In the genomic region with DNA sequence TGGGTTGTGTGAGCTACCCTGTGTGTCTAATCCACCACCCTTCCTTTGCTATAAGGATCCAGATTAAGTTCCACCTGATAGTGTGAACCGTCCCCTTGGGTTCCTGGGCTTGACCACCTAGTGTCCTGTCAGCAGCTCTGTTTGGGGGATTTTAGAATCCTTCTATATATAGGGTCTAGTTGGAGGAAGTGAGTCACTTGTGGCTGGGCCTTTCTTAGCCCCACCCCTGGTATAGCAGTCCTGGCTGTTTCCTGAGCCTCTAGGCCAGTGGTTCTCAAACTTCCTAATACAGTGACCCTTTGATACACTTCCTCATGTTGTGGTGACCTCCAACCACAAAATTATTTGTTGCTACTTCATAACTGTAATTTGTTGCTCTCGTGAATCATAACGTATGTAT, we compare ENCODE assay signal across 12 mouse cellular contexts.
DNase-seq lines count a peak whose midpoint lies in the region; ATAC-seq and TF ChIP-seq lines count a peak whose summit lies in the region.
"Had no signal": no experiment of that assay in that cellular context is flagged by ENCODE, and none has a peak within 500 bp of the region (broad histone marks: within the 10 kb centered on the region; RNA-seq: fewer than 3 reads in every experiment).

No protein-coding gene starts in this region.

- no peak overlapping the region for H3K4me3 ChIP-seq in kidney, adult 2 months (ENCODE audit: insufficient read depth, low read depth, low read length)
- no peak overlapping the region for H3K4me3 ChIP-seq in kidney, embryonic 14.5 days (ENCODE audit: low read length)
- no peak overlapping the region for H3K4me3 ChIP-seq in macrophage (ENCODE audit: inconsistent target)
- no peak overlapping the region for H3K4me3 ChIP-seq in forebrain, postnatal 0 days (ENCODE audit: low read depth, low read length)
- H3K4me3 ChIP-seq: embryonic facial prominence, embryonic 13.5 days; limb, embryonic 15.5 days had no signal

- ATAC-seq in kidney, embryonic 14.5 days (ENCODE audit: low FRiP score, low TSS enrichment): no peak
- ATAC-seq in granulocyte monocyte progenitor cell, adult 5-6 weeks (replicated peaks; ENCODE audit: poor library complexity, severe bottlenecking): peak; percentile 89
- no peak for ATAC-seq in forebrain, postnatal 0 days

- 84% methylated on average over 3 of the region's 3 CpGs for WGBS in kidney, adult 2 months
- WGBS in kidney, embryonic 14.5 days: 72% methylated on average over 3 of the region's 3 CpGs
- 0% methylated on average over 3 of the region's 3 CpGs for WGBS in macrophage (ENCODE audit: missing documents)
- WGBS in forebrain, postnatal 0 days: 91% methylated on average over 3 of the region's 3 CpGs

- H3K9me3 ChIP-seq in kidney, embryonic 14.5 days (ENCODE audit: control insufficient read depth, low read length): no peaks in the 10 kb centered on the region
- no peaks in the 10 kb centered on the region for H3K9me3 ChIP-seq in forebrain, postnatal 0 days (ENCODE audit: low read length)
- H3K9me3 ChIP-seq: embryonic facial prominence, embryonic 13.5 days; limb, embryonic 15.5 days had no signal

- no peaks in the 10 kb centered on the region for H3K27me3 ChIP-seq in kidney, adult 2 months (replicated peaks; ENCODE audit: control insufficient read depth, insufficient read depth, low read length)
- no peaks in the 10 kb centered on the region for H3K27me3 ChIP-seq in kidney, embryonic 14.5 days (ENCODE audit: control insufficient read depth, insufficient read depth, low read length)
- H3K27me3 ChIP-seq in forebrain, postnatal 0 days (ENCODE audit: insufficient read depth, low read length): no peaks in the 10 kb centered on the region
- H3K27me3 ChIP-seq: embryonic facial prominence, embryonic 13.5 days; limb, embryonic 15.5 days had no signal

- DNase-seq in kidney, adult 2 months: peak; percentile 41
- DNase-seq in B cell, adult 2 months: peak; percentile 74 to 78
- DNase-seq in right cerebral cortex, postnatal 14 days: no peak
- no peak for DNase-seq in frontal cortex, postnatal 10 days (ENCODE audit: low spot score in 2 of 2)
- no peak for DNase-seq in forebrain, postnatal 0 days
- DNase-seq: gastrocnemius, postnatal 14 days; thymus, postnatal 36 days had no signal

- H3K27ac ChIP-seq in kidney, adult 2 months (ENCODE audit: insufficient read depth, low read depth, low read length): no peak overlapping the region
- H3K27ac ChIP-seq in kidney, embryonic 14.5 days (ENCODE audit: low read depth, low read length): no peak overlapping the region
- peak overlapping the region; percentile 95 for H3K27ac ChIP-seq in macrophage
- H3K27ac ChIP-seq in forebrain, postnatal 0 days (ENCODE audit: low read depth, low read length): no peak overlapping the region

- no peak for TF ChIP-seq POLR2A in kidney, adult 2 months (IDR thresholded peaks at IDR 0.05; ENCODE audit: low read depth, low read length)

- no peak overlapping the region for H3K9ac ChIP-seq in kidney, embryonic 14.5 days (ENCODE audit: low read depth, low read length)
- no peak overlapping the region for H3K9ac ChIP-seq in forebrain, postnatal 0 days
- H3K9ac ChIP-seq: embryonic facial prominence, embryonic 13.5 days; limb, embryonic 15.5 days had no signal

- no peak overlapping the region for H3K4me2 ChIP-seq in kidney, embryonic 14.5 days (replicated peaks; ENCODE audit: low read depth, low read length)
- H3K4me2 ChIP-seq in forebrain, postnatal 0 days (ENCODE audit: low read depth): no peak overlapping the region
- H3K4me2 ChIP-seq: embryonic facial prominence, embryonic 13.5 days; limb, embryonic 15.5 days had no signal

- no peaks in the 10 kb centered on the region for H3K36me3 ChIP-seq in kidney, adult 2 months (ENCODE audit: control insufficient read depth, insufficient read depth, low read length)
- no peaks in the 10 kb centered on the region for H3K36me3 ChIP-seq in kidney, embryonic 14.5 days (ENCODE audit: control insufficient read depth, insufficient read depth, low read length)
- no peaks in the 10 kb centered on the region for H3K36me3 ChIP-seq in macrophage (ENCODE audit: inconsistent target)
- no peaks in the 10 kb centered on the region for H3K36me3 ChIP-seq in forebrain, postnatal 0 days (ENCODE audit: insufficient read depth)
- H3K36me3 ChIP-seq: embryonic facial prominence, embryonic 13.5 days; limb, embryonic 15.5 days had no signal

- peaks cover 13% of the 10 kb centered on the region for H3K4me1 ChIP-seq in kidney, adult 2 months (ENCODE audit: control insufficient read depth, insufficient read depth, low read length)
- H3K4me1 ChIP-seq in kidney, embryonic 14.5 days (ENCODE audit: control insufficient read depth, insufficient read depth, low read length): peaks cover 23% of the 10 kb centered on the region
- H3K4me1 ChIP-seq in forebrain, postnatal 0 days (ENCODE audit: insufficient read depth): peaks cover 15% of the 10 kb centered on the region; the same call in 1 of the 2 replicates

- TF ChIP-seq CTCF in kidney, adult 2 months (conservative IDR thresholded peaks at IDR 0.05; ENCODE audit: insufficient read depth, insufficient read length, low read depth, low read length): no peak
- no peak for TF ChIP-seq CTCF in forebrain, postnatal 0 days (IDR thresholded peaks at IDR 0.05; ENCODE audit: low read depth)

- H3K79me2 ChIP-seq in macrophage (ENCODE audit: inconsistent target): peaks cover 15% of the 10 kb centered on the region

Comparison
In these comparisons a context has a peak if more than half of its experiments do, and no peak if none do; other contexts are left out.
1. DNase-seq: peak in kidney, adult 2 months (single experiment) and B cell, adult 2 months (2 of 2); none in right cerebral cortex, postnatal 14 days (single experiment), frontal cortex, postnatal 10 days (0 of 2) and forebrain, postnatal 0 days (single experiment).